Mouse (Mus musculus) MEL (cell line): ENCODE results near the gene Synpo2l.

Experiments
- CHD2 ChIP-seq: IDR thresholded peaks from 2 replicates; pipeline ENCODE4 v1.6.1; 2011; ENCODE audit warnings: low read length, improper control_type of control experiment
- CTCF ChIP-seq, 3 experiments: IDR thresholded peaks in 2 of 3; conservative IDR thresholded peaks in 1 of 3; 2 replicates each; pipeline ENCODE4 v1.5.1; 2011 to 2012; ENCODE audit warnings: low read length in 3 of 3, low read depth in 2 of 3, mild to moderate bottlenecking in 2 of 3, improper control_type of control experiment in 1 of 3, inconsistent platforms in 1 of 3, mixed read lengths in 1 of 3, moderate library complexity in 1 of 3; ENCODE audit not compliant: control insufficient read depth in 1 of 3, insufficient read depth in 1 of 3, poor library complexity in 1 of 3, severe bottlenecking in 1 of 3
- E2F4 ChIP-seq: IDR thresholded peaks from 2 replicates; pipeline ENCODE4 v1.6.1; 2011; ENCODE audit warnings: low read depth, low read length, improper control_type of control experiment, borderline replicate concordance
- EP300 ChIP-seq, 2 experiments: IDR thresholded peaks; 2 replicates each; pipeline ENCODE4 v1.6.1; 2011; ENCODE audit warnings: improper control_type of control experiment in 2 of 2, low read length in 2 of 2, low read depth in 1 of 2, mild to moderate bottlenecking in 1 of 2
- GABPA ChIP-seq: IDR thresholded peaks from 2 replicates; pipeline ENCODE4 v1.6.1; 2012; ENCODE audit warnings: low read depth, mild to moderate bottlenecking, inconsistent platforms, low read length, improper control_type of control experiment, moderate library complexity
- HCFC1 ChIP-seq: IDR thresholded peaks from 2 replicates; pipeline ENCODE4 v1.6.1; 2012; ENCODE audit warnings: low read depth, mild to moderate bottlenecking, inconsistent platforms, low read length, improper control_type of control experiment, moderate library complexity
- MAZ ChIP-seq: IDR thresholded peaks from 2 replicates; pipeline ENCODE4 v1.6.1; 2012; ENCODE audit warnings: low read depth, mild to moderate bottlenecking, inconsistent platforms, low read length, improper control_type of control experiment
- POLR2A ChIP-seq, 2 experiments: IDR thresholded peaks; 2 replicates each; pipeline ENCODE4 v1.6.1; 2011 to 2012; ENCODE audit warnings: low read length in 2 of 2, mild to moderate bottlenecking in 2 of 2, control low read depth in 1 of 2, improper control_type of control experiment in 1 of 2, low read depth in 1 of 2, moderate library complexity in 1 of 2; ENCODE audit not compliant: control insufficient read depth in 1 of 2, insufficient read depth in 1 of 2, poor library complexity in 1 of 2
- RAD21 ChIP-seq: IDR thresholded peaks from 2 replicates; pipeline ENCODE4 v1.6.1; 2011; ENCODE audit warnings: mild to moderate bottlenecking, low read depth, low read length, improper control_type of control experiment
- TAL1 ChIP-seq: IDR thresholded peaks from 2 replicates; pipeline ENCODE4 v1.6.1; 2012; ENCODE audit warnings: mild to moderate bottlenecking, inconsistent platforms, low read length, moderate library complexity, mixed read lengths
- TCF12 ChIP-seq: IDR thresholded peaks from 2 replicates; pipeline ENCODE4 v1.6.1; 2014; ENCODE audit warnings: low read depth, mild to moderate bottlenecking, inconsistent platforms, low read length, improper control_type of control experiment, moderate library complexity
- ZMIZ1 ChIP-seq: IDR thresholded peaks from 2 replicates; pipeline ENCODE4 v1.6.1; 2012; ENCODE audit warnings: low read depth, mild to moderate bottlenecking, inconsistent platforms, low read length, improper control_type of control experiment, moderate library complexity

- TF ChIP-seq HCFC1 (no peak), EP300 (IDR thresholded peaks at IDR 0.05; ENCODE audit: low read depth in 1 of 2, low read length in 2 of 2) (no peak), RAD21 (no peak), CHD2 (no peak), POLR2A (IDR thresholded peaks at IDR 0.05; ENCODE audit: control insufficient read depth in 1 of 2, insufficient read depth in 1 of 2, low read depth in 1 of 2, low read length in 2 of 2, poor library complexity in 1 of 2) (no peak), ZMIZ1 (no peak), TAL1 (no peak), E2F4 (no peak), CTCF (IDR thresholded peaks at IDR 0.05 in 2 of 3, conservative IDR thresholded peaks at IDR 0.05 in 1 of 3; ENCODE audit: control insufficient read depth in 1 of 3, insufficient read depth in 1 of 3, low read depth in 2 of 3, low read length in 3 of 3, poor library complexity in 1 of 3, severe bottlenecking in 1 of 3) (no peak), TCF12 (no peak), MAZ (no peak), GABPA (no peak)
Measured at GRCm38 (mm10) chr14:20651722-20652256, 16.4 kb downstream of the Synpo2l start.
